Mouse (Mus musculus) neural tube, embryonic 14.5 days (tissue): ENCODE measurements around the gene Cpt1a. TPM values are rescaled to one million over a fixed set of nuclear protein-coding genes. Genes with fewer than 3 reads are reported as not detected.

ENCODE experiments used
- ATAC-seq: fragments of 200-750 bp; cut with Nextera tagmentation; 2 replicates; pipeline ENCODE4 v1.8.0; 2017; ENCODE audit warnings: low read depth, mild to moderate bottlenecking, moderate TSS enrichment, moderate library complexity
- H3K27ac ChIP-seq: fragments of 300-500 bp; sonication (generic); 2 replicates; pipeline ENCODE4 v1.5.1; 2014; ENCODE audit warnings: low read depth, mild to moderate bottlenecking, control low read depth, low read length, moderate library complexity, mixed read lengths
- H3K27me3 ChIP-seq: fragments of 300-500 bp; sonication (generic); 2 replicates; pipeline ENCODE4 v1.6.1; 2014; ENCODE audit warnings: low read length; ENCODE audit not compliant: control insufficient read depth, insufficient read depth
- H3K36me3 ChIP-seq: fragments of 300-500 bp; sonication (generic); 2 replicates; pipeline ENCODE4 v1.6.1; 2014; ENCODE audit warnings: low read length, mixed read lengths; ENCODE audit not compliant: control insufficient read depth, insufficient read depth
- H3K4me1 ChIP-seq: fragments of 300-500 bp; sonication (generic); 2 replicates; pipeline ENCODE4 v1.6.1; 2014; ENCODE audit warnings: low read length; ENCODE audit not compliant: control insufficient read depth, insufficient read depth
- H3K4me2 ChIP-seq: fragments of 300-500 bp; sonication (generic); 2 replicates; pipeline ENCODE4 v1.6.1; 2014; ENCODE audit warnings: mild to moderate bottlenecking, low read depth, low read length, control low read depth
- H3K4me3 ChIP-seq: fragments of 300-500 bp; sonication (generic); 2 replicates; pipeline ENCODE4 v1.5.1; 2014; ENCODE audit warnings: low read depth, low read length, control low read depth, mixed read lengths
- H3K9ac ChIP-seq: fragments of 300-500 bp; sonication (generic); replicated peaks from 2 replicates; pipeline ENCODE4 v1.6.1; 2014; ENCODE audit warnings: low read depth, mild to moderate bottlenecking, control low read depth, low read length, mixed read lengths
- H3K9me3 ChIP-seq: fragments of 300-500 bp; sonication (generic); 2 replicates; pipeline ENCODE4 v1.6.1; 2016; ENCODE audit warnings: low read length; ENCODE audit not compliant: control insufficient read depth
- WGBS: fragments of 180-500 bp; shearing (Covaris S2); extraction: QIAGEN DNeasy Blood & Tissue Kit; methylation state at CpG from one replicate; pipeline ENCODE4 v1.1.7; 2014; 5-methylcytosine and 5-hydroxymethylcytosine counted together
- polyA plus RNA-seq: library from polyadenylated mRNA; unstranded; fragments of >200 nt; fragmentation: Nextera tagmentation; extraction: Ambion mirVana; gene quantifications from 2 replicates; pipeline ENCODE4 v1.2.1, GENCODE M21; 2014

Gene Cpt1a
- polyA plus RNA-seq, 1 experiment from 2014 or later = 10.0 TPM

GRCm38 (mm10) chr19:3422981-3423380 is 100.8 kb downstream of the Cpt1a start:
- no peaks in the 10 kb centered on the region for H3K9me3 ChIP-seq
- ATAC-seq = no peak
- no peaks in the 10 kb centered on the region for H3K36me3 ChIP-seq
- no peak overlapping the region for H3K27ac ChIP-seq
- no peak overlapping the region for H3K4me2 ChIP-seq
- H3K4me1 ChIP-seq = no peaks in the 10 kb centered on the region
- 65% methylated on average over 4 of the region's 4 CpGs for WGBS
- H3K27me3 ChIP-seq = no peaks in the 10 kb centered on the region
- H3K4me3 ChIP-seq = no peak overlapping the region
- no peak overlapping the region for H3K9ac ChIP-seq

- WGBS = 88% methylated on average over 2 of the region's 2 CpGs
- Histone ChIP-seq H3K4me1 (0 out of 2 replicates have a peak, but pooled peaks cover 3% of the 10 kb centered on the region), H3K9me3 (no peaks in the 10 kb centered on the region), H3K9ac (no peak overlapping the region), H3K4me3 (no peak overlapping the region), H3K27me3 (no peaks in the 10 kb centered on the region), H3K27ac (no peak overlapping the region), H3K36me3 (no peaks in the 10 kb centered on the region), H3K4me2 (no peak overlapping the region)
- ATAC-seq = no peak
Measured at GRCm38 (mm10) chr19:3424214-3424613, 102.1 kb downstream of the Cpt1a start.

- Histone ChIP-seq H3K9ac (no peak overlapping the region), H3K9me3 (no peaks in the 10 kb centered on the region), H3K36me3 (no peaks in the 10 kb centered on the region), H3K4me2 (no peak overlapping the region), H3K4me3 (no peak overlapping the region), H3K27ac (no peak overlapping the region), H3K27me3 (no peaks in the 10 kb centered on the region), H3K4me1 (0 out of 2 replicates have a peak, but pooled peaks cover 3% of the 10 kb centered on the region)
- WGBS = 71% methylated on average over 15 of the region's 15 CpGs
- no peak for ATAC-seq
Measured at GRCm38 (mm10) chr19:3428057-3428830, 106.1 kb downstream of the Cpt1a start.

GRCm38 (mm10) chr19:3429156-3429816 is 107.2 kb downstream of the Cpt1a start:
- Histone ChIP-seq H3K9ac (no peak overlapping the region), H3K9me3 (no peaks in the 10 kb centered on the region), H3K27ac (no peak overlapping the region; the same call in 1 of the 2 replicates), H3K4me2 (no peak overlapping the region), H3K36me3 (no peaks in the 10 kb centered on the region), H3K4me3 (no peak overlapping the region), H3K27me3 (no peaks in the 10 kb centered on the region), H3K4me1 (0 out of 2 replicates have a peak, but pooled peaks cover 3% of the 10 kb centered on the region)
- 52% methylated on average over 7 of the region's 7 CpGs for WGBS
- ATAC-seq = no peak

- no peak overlapping the region for H3K4me2 ChIP-seq
- H3K27me3 ChIP-seq = no peaks in the 10 kb centered on the region
- H3K4me3 ChIP-seq = no peak overlapping the region
- 0 out of 2 replicates have a peak, but pooled peaks cover 3% of the 10 kb centered on the region for H3K4me1 ChIP-seq
- WGBS = 69% methylated on average over 7 of the region's 7 CpGs
- no peaks in the 10 kb centered on the region for H3K9me3 ChIP-seq
- no peaks in the 10 kb centered on the region for H3K36me3 ChIP-seq
- no peak overlapping the region for H3K9ac ChIP-seq
- no peak for ATAC-seq
- no peak overlapping the region for H3K27ac ChIP-seq
Measured at GRCm38 (mm10) chr19:3431066-3431465, 108.9 kb downstream of the Cpt1a start.

- H3K4me3 ChIP-seq = no peak overlapping the region
Measured at GRCm38 (mm10) chr19:3431969-3432368, 109.8 kb downstream of the Cpt1a start.

GRCm38 (mm10) chr19:3434124-3434523 is 112.0 kb downstream of the Cpt1a start:
- no peak for ATAC-seq
- no peaks in the 10 kb centered on the region for H3K27me3 ChIP-seq
- no peak overlapping the region for H3K9ac ChIP-seq
- no peaks in the 10 kb centered on the region for H3K9me3 ChIP-seq
- H3K36me3 ChIP-seq = no peaks in the 10 kb centered on the region
- no peak overlapping the region for H3K27ac ChIP-seq
- H3K4me1 ChIP-seq = no peaks in the 10 kb centered on the region
- no peak overlapping the region for H3K4me2 ChIP-seq
- 61% methylated on average over 4 of the region's 4 CpGs for whole genome bisulfite sequencing
- H3K4me3 ChIP-seq = no peak overlapping the region

More at GRCm38 (mm10) chr19:3431969-3432368, 109.8 kb downstream of the Cpt1a start:
- Histone ChIP-seq H3K4me1 (0 out of 2 replicates have a peak, but pooled peaks cover 3% of the 10 kb centered on the region), H3K27ac (no peak overlapping the region), H3K27me3 (no peaks in the 10 kb centered on the region), H3K4me2 (no peak overlapping the region), H3K36me3 (no peaks in the 10 kb centered on the region), H3K9me3 (no peaks in the 10 kb centered on the region), H3K9ac (no peak overlapping the region)
- WGBS = 83% methylated on average over 1 of the region's 2 CpGs
- ATAC-seq = no peak

- H3K4me2 ChIP-seq = no peak overlapping the region
- no peak overlapping the region for H3K27ac ChIP-seq
- no peak overlapping the region for H3K9ac ChIP-seq
- H3K4me3 ChIP-seq = no peak overlapping the region
- 46% methylated on average over 4 of the region's 4 CpGs for WGBS
- H3K27me3 ChIP-seq = no peaks in the 10 kb centered on the region
- no peaks in the 10 kb centered on the region for H3K9me3 ChIP-seq
- no peaks in the 10 kb centered on the region for H3K36me3 ChIP-seq
- no peaks in the 10 kb centered on the region for H3K4me1 ChIP-seq
- no peak for ATAC-seq
Measured at GRCm38 (mm10) chr19:3434641-3435040, 112.5 kb downstream of the Cpt1a start.
